Mouse (Mus musculus): ENCODE results near the gene Olfr1535.

The Olfr1535 gene

GRCm38 (mm10) chr13:21559793-21560192 lies at the start of gene Olfr1535:
Gene Olfr1535, minus strand, starts transcription at chr13:21559893.
- DNase-seq, result no peak

- no peak for DNase-seq
Observed at GRCm38 (mm10) chr13:21591618-21592017, 31.9 kb upstream of the Olfr1535 start.

GRCm38 (mm10) chr13:21581659-21582058 lies 22.0 kb upstream of the Olfr1535 start, which contains the start of gene Olfr1364:
Gene Olfr1364, minus strand, starts transcription at chr13:21581759.
- DNase-seq, result no peak

- peak; percentile 5 to 52 for DNase-seq
Observed at GRCm38 (mm10) chr13:21550416-21551110, 9.1 kb downstream of the Olfr1535 start.

DNA sequence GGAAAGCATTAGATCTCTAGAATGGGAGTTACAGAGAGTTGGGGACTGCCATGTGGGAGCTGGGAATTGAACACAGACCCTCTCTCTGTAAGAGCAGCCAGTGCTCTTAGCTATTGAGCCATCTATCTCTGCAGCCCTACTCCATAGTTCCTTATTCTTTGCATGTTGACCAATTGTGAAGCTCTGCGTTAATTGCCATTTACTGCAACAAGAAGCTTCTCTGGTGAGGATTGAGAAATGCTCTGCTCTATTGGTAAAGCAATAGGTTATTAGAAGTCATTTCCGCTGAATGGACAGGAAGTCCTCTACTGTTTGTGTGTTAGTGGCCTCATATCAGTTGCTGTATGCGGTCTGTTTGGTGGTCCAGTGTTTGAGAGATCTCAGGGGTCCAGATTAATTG lies 10.2 kb downstream of the Olfr1535 start:
- no peak for DNase-seq

GRCm38 (mm10) chr13:21542708-21543107 lies 17.0 kb downstream of the Olfr1535 start, which contains the start of gene Olfr1366:
Gene Olfr1366, minus strand, starts transcription at chr13:21542808.
- no peak for DNase-seq

- peak; percentile 92 to 93 for DNase-seq
Observed at GRCm38 (mm10) chr13:21530781-21531201, 28.9 kb downstream of the Olfr1535 start, which contains the start of gene Zkscan8. Gene Zkscan8, minus strand, starts transcription at chr13:21531120.

DNA sequence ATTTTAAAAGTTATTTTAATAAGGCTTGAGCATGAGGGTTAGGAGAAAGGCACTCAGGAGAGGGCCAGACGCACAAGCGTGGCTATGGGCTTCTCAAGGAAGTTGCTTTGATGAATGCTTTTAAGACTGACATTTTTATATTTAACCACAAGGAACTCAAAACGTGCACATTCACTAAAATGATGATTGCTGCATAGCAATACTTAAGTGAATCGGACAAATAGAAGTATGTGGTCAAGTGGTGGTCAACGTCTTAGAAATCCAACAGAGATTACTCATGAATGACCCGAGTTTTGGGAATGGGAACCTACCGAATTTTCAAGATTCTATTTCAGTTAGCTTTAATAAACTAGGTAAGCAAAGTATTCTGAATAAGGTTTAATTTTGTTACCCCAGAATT lies 29.6 kb downstream of the Olfr1535 start:
- DNase-seq, result no peak

- DNase-seq, result peak; percentile 85 to 91
Observed at GRCm38 (mm10) chr13:21506221-21506649, 53.5 kb downstream of the Olfr1535 start.

Measured in kidney, postnatal 36 days (tissue).